ENCODE assay signal across 8 mouse cellular contexts in genomic region chr17:74293687-74294425, GRCm38 (mm10). TPM values are rescaled to one million over a fixed set of nuclear protein-coding genes. Genes with fewer than 3 reads are reported as not detected.
DNase-seq lines count a peak whose midpoint lies in the region; ATAC-seq lines count a peak whose summit lies in the region.

No protein-coding gene starts in this region.

- peak overlapping the region; percentile 77 for H3K4me3 ChIP-seq in forebrain, embryonic 10.5 days
- peak overlapping the region; percentile 70 for H3K4me3 ChIP-seq in hindbrain, embryonic 11.5 days (ENCODE audit: low read depth, low read length)
- H3K4me3 ChIP-seq in limb, embryonic 13.5 days: peak overlapping the region; percentile 99

- peak overlapping the region; percentile 94 for H3K9ac ChIP-seq in hindbrain, embryonic 11.5 days (ENCODE audit: low read depth, low read length)
- peak overlapping the region; percentile 94 for H3K9ac ChIP-seq in limb, embryonic 13.5 days

- H3K4me1 ChIP-seq in forebrain, embryonic 10.5 days: peaks cover 39% of the 10 kb centered on the region
- H3K4me1 ChIP-seq in hindbrain, embryonic 11.5 days (replicated peaks; ENCODE audit: control insufficient read depth, insufficient read depth, low read length): no peaks in the 10 kb centered on the region
- peaks cover 26% of the 10 kb centered on the region for H3K4me1 ChIP-seq in limb, embryonic 13.5 days

- no peaks in the 10 kb centered on the region for H3K27me3 ChIP-seq in forebrain, embryonic 10.5 days (ENCODE audit: poor library complexity, severe bottlenecking)
- no peaks in the 10 kb centered on the region for H3K27me3 ChIP-seq in hindbrain, embryonic 11.5 days (ENCODE audit: control insufficient read depth, insufficient read depth, low read length)
- no peaks in the 10 kb centered on the region for H3K27me3 ChIP-seq in limb, embryonic 13.5 days

- H3K9me3 ChIP-seq in forebrain, embryonic 10.5 days: no peaks in the 10 kb centered on the region
- H3K9me3 ChIP-seq in hindbrain, embryonic 11.5 days (ENCODE audit: control insufficient read depth, low read length): no peaks in the 10 kb centered on the region
- no peaks in the 10 kb centered on the region for H3K9me3 ChIP-seq in limb, embryonic 13.5 days

- H3K36me3 ChIP-seq in forebrain, embryonic 10.5 days (replicated peaks): peaks cover 25% of the 10 kb centered on the region
- H3K36me3 ChIP-seq in hindbrain, embryonic 11.5 days (ENCODE audit: control insufficient read depth, insufficient read depth, low read length): no peaks in the 10 kb centered on the region
- H3K36me3 ChIP-seq in limb, embryonic 13.5 days: peaks cover 10% of the 10 kb centered on the region

- WGBS in forebrain, embryonic 10.5 days: 1% methylated on average over 18 of the region's 18 CpGs
- 2% methylated on average over 18 of the region's 18 CpGs for WGBS in hindbrain, embryonic 11.5 days
- 2% methylated on average over 18 of the region's 18 CpGs for WGBS in limb, embryonic 13.5 days

- H3K4me2 ChIP-seq in hindbrain, embryonic 11.5 days (replicated peaks; ENCODE audit: low read depth, low read length): peak overlapping the region; percentile 69
- peak overlapping the region; percentile 70 for H3K4me2 ChIP-seq in limb, embryonic 13.5 days (replicated peaks)

- peak overlapping the region; percentile 99 for H3K27ac ChIP-seq in forebrain, embryonic 10.5 days
- peak overlapping the region; percentile 96 for H3K27ac ChIP-seq in hindbrain, embryonic 11.5 days (ENCODE audit: low read depth, low read length)
- peak overlapping the region; percentile 99 for H3K27ac ChIP-seq in limb, embryonic 13.5 days

- peak; percentile 11 to 13 for DNase-seq in gastrocnemius, adult 8-10 months (ENCODE audit: low spot score in 2 of 2)
- no peak for DNase-seq in gastrocnemius, postnatal 25 days
- peak; percentile 52 for DNase-seq in NIH3T3 (ENCODE audit: low read depth)
- DNase-seq in forebrain, embryonic 10.5 days (ENCODE audit: extremely low spot score, low spot score): peak; percentile 58
- DNase-seq in hindbrain, embryonic 11.5 days (ENCODE audit: low spot score): peak; percentile 64
- peak; percentile 59 for DNase-seq in naive thymus-derived CD4-positive, alpha-beta T cell, adult 2 months (ENCODE audit: low read depth)
- DNase-seq in urinary bladder, postnatal 14 days (ENCODE audit: low spot score): no peak

- ATAC-seq in hindbrain, embryonic 11.5 days (ENCODE audit: low FRiP score): peak; percentile 0; the same call in 1 of the 2 replicates
- no peak for ATAC-seq in limb, embryonic 13.5 days (ENCODE audit: low FRiP score, low read depth)

RNA-seq across cellular contexts. Expression of gene Memo1, which starts 1.5 kb away (rescaled TPM):
- 10 to 100 TPM; 46.9 to 53.6 (median 52.8) TPM for total RNA-seq in gastrocnemius, adult 8-10 months (2022)
- total RNA-seq in gastrocnemius, postnatal 25 days (2021): 10 to 100 TPM; 50.8 to 58.1 TPM
- polyA plus RNA-seq in forebrain, embryonic 10.5 days (2016; fragmentation: Nextera tagmentation; extraction: Ambion mirVana): 89.7 and 95.9 TPM in 2 replicates
- polyA plus RNA-seq in hindbrain, embryonic 11.5 days (2014; fragmentation: Nextera tagmentation; extraction: Ambion mirVana): 82.3 and 86.9 TPM in 2 replicates
- 79.4 and 83.0 TPM in 2 replicates for polyA plus RNA-seq in limb, embryonic 13.5 days (2015; fragmentation: Nextera tagmentation; extraction: Ambion mirVana)

RNA-seq across cellular contexts. Expression of gene Dpy30, which starts 29.9 kb away (rescaled TPM):
- total RNA-seq in gastrocnemius, adult 8-10 months (2022): 10 to 100 TPM; 41.5 to 47.7 (median 44.5) TPM
- total RNA-seq in gastrocnemius, postnatal 25 days (2021): 10 to 100 TPM; 47.1 to 50.6 TPM
- 303 TPM in 2 replicates for polyA plus RNA-seq in forebrain, embryonic 10.5 days (2016; fragmentation: Nextera tagmentation; extraction: Ambion mirVana)
- polyA plus RNA-seq in hindbrain, embryonic 11.5 days (2014; fragmentation: Nextera tagmentation; extraction: Ambion mirVana): 243 and 251 TPM in 2 replicates
- polyA plus RNA-seq in limb, embryonic 13.5 days (2015; fragmentation: Nextera tagmentation; extraction: Ambion mirVana): 223 and 240 TPM in 2 replicates

RNA-seq across cellular contexts. Expression of gene Spast, which starts 44.9 kb away (rescaled TPM):
- total RNA-seq in gastrocnemius, adult 8-10 months (2022): 10 to 100 TPM; 46.1 to 59.4 (median 53.1) TPM
- total RNA-seq in gastrocnemius, postnatal 25 days (2021): 10 to 100 TPM; 40.0 to 42.5 TPM
- polyA plus RNA-seq in forebrain, embryonic 10.5 days (2016; fragmentation: Nextera tagmentation; extraction: Ambion mirVana): 12.6 and 12.7 TPM in 2 replicates
- 44.5 and 49.4 TPM in 2 replicates for polyA plus RNA-seq in hindbrain, embryonic 11.5 days (2014; fragmentation: Nextera tagmentation; extraction: Ambion mirVana)
- polyA plus RNA-seq in limb, embryonic 13.5 days (2015; fragmentation: Nextera tagmentation; extraction: Ambion mirVana): 17.4 and 17.7 TPM in 2 replicates

Comparison
In these comparisons a context has a peak if more than half of its experiments do, and no peak if none do; other contexts are left out.
1. DNase-seq: peak in gastrocnemius, adult 8-10 months (2 of 2), NIH3T3 (single experiment), forebrain, embryonic 10.5 days (single experiment), hindbrain, embryonic 11.5 days (single experiment) and naive thymus-derived CD4-positive, alpha-beta T cell, adult 2 months (single experiment); none in gastrocnemius, postnatal 25 days (single experiment) and urinary bladder, postnatal 14 days (single experiment).
2. Peak in every context shown above with its lines, with median percentiles within 50 percentile points of each other: H3K27ac ChIP-seq and H3K4me3 ChIP-seq.